Mouse (Mus musculus) spleen, adult 2 months (tissue): ENCODE measurements at regions not wholly inside any gene's neighbourhood (a gene's known extent, or its start where the extent isn't known, plus 50 kb on each side); places are given as distances from the start of the nearest gene placed in this dataset.

Experiments
- CTCF ChIP-seq: fragments of 200-500 bp; IDR thresholded peaks from 2 replicates; pipeline ENCODE4 v1.5.1; 2011; ENCODE audit warnings: mild to moderate bottlenecking, inconsistent platforms; ENCODE audit not compliant: insufficient read depth, insufficient read length, insufficient replicate concordance; ENCODE audit errors: extremely low read depth
- POLR2A ChIP-seq: fragments of 200-500 bp; IDR thresholded peaks from 2 replicates; pipeline ENCODE4 v1.6.1; 2011; ENCODE audit warnings: low read depth, low read length, inconsistent platforms

- no peak for TF ChIP-seq CTCF
- TF ChIP-seq POLR2A = no peak
Measured at GRCm38 (mm10) chr17:4163502-4163901, 467.4 kb upstream of the Nox3 start.
